Mouse (Mus musculus): ENCODE measurements around the gene BC049715. TPM values are rescaled to one million over a fixed set of nuclear protein-coding genes. Genes with fewer than 3 reads are reported as not detected.

Gene BC049715
- total and polyA plus RNA-seq, 2 experiments: 0.18 to 0.61 TPM

GRCm38 (mm10) chr6:136805409-136805775, 22.0 kb upstream of the BC049715 start:
- H3K4me1 ChIP-seq (ENCODE audit: control insufficient read depth, insufficient read depth, low read length): peaks cover 14% of the 10 kb centered on the region
- H3K27ac ChIP-seq (replicated peaks; ENCODE audit: insufficient read depth, low read depth, low read length): no peak overlapping the region
- TF ChIP-seq POLR2A (IDR thresholded peaks at IDR 0.05; ENCODE audit: extremely low read depth, insufficient read depth, low read length) (no peak), CTCF (IDR thresholded peaks at IDR 0.05; ENCODE audit: low read depth, low read length) (no peak)
- H3K79me2 ChIP-seq (ENCODE audit: control insufficient read depth, insufficient read depth, low read length): no peaks in the 10 kb centered on the region; the same call in 1 of the 2 replicates
- H3K27me3 ChIP-seq (ENCODE audit: control insufficient read depth, insufficient read depth, low read length): no peaks in the 10 kb centered on the region
- H3K36me3 ChIP-seq (ENCODE audit: control insufficient read depth, insufficient read depth, low read length): no peaks in the 10 kb centered on the region
- 75% methylated on average over 1 of the region's 1 CpGs for WGBS
- no peak for DNase-seq (ENCODE audit: extremely low read depth, low read depth, low spot score)
- no peak overlapping the region for H3K4me3 ChIP-seq (ENCODE audit: insufficient read depth, low read depth, low read length)
- H3K9ac ChIP-seq (ENCODE audit: low read depth, low read length): no peak overlapping the region

GRCm38 (mm10) chr6:136806819-136807218, 20.6 kb upstream of the BC049715 start:
- DNase-seq (ENCODE audit: extremely low read depth, low read depth, low spot score): no peak
- Histone ChIP-seq H3K4me3 (ENCODE audit: insufficient read depth, low read depth, low read length) (no peak overlapping the region), H3K27ac (replicated peaks; ENCODE audit: insufficient read depth, low read depth, low read length) (no peak overlapping the region), H3K79me2 (ENCODE audit: control insufficient read depth, insufficient read depth, low read length) (no peaks in the 10 kb centered on the region; the same call in 1 of the 2 replicates), H3K4me1 (ENCODE audit: control insufficient read depth, insufficient read depth, low read length) (peaks cover 14% of the 10 kb centered on the region), H3K9ac (ENCODE audit: low read depth, low read length) (no peak overlapping the region), H3K27me3 (ENCODE audit: control insufficient read depth, insufficient read depth, low read length) (no peaks in the 10 kb centered on the region), H3K36me3 (ENCODE audit: control insufficient read depth, insufficient read depth, low read length) (no peaks in the 10 kb centered on the region)
- TF ChIP-seq POLR2A (IDR thresholded peaks at IDR 0.05; ENCODE audit: extremely low read depth, insufficient read depth, low read length) (no peak), CTCF (IDR thresholded peaks at IDR 0.05; ENCODE audit: low read depth, low read length) (no peak)
- WGBS: 95% methylated on average over 5 of the region's 5 CpGs

- TF ChIP-seq CTCF (IDR thresholded peaks at IDR 0.05; ENCODE audit: low read depth, low read length): no peak
- TF ChIP-seq POLR2A (IDR thresholded peaks at IDR 0.05; ENCODE audit: extremely low read depth, insufficient read depth, low read length): no peak
- no peaks in the 10 kb centered on the region; the same call in 1 of the 2 replicates for H3K79me2 ChIP-seq (ENCODE audit: control insufficient read depth, insufficient read depth, low read length)
- H3K4me1 ChIP-seq (ENCODE audit: control insufficient read depth, insufficient read depth, low read length): peaks cover 14% of the 10 kb centered on the region
Measured at GRCm38 (mm10) chr6:136807395-136808013, 19.9 kb upstream of the BC049715 start.

GRCm38 (mm10) chr6:136808014-136808417, 19.4 kb upstream of the BC049715 start, which contains the start of gene H2afj:
H2afj (plus strand) TSS chr6:136808244.
- no peaks in the 10 kb centered on the region for H3K27me3 ChIP-seq (ENCODE audit: control insufficient read depth, insufficient read depth, low read length)
- peaks cover 14% of the 10 kb centered on the region for H3K4me1 ChIP-seq (ENCODE audit: control insufficient read depth, insufficient read depth, low read length)
- peak within 1 kb of the TSS; percentile 88 for H3K9ac ChIP-seq (ENCODE audit: low read depth, low read length)

More at GRCm38 (mm10) chr6:136807395-136808013, 19.9 kb upstream of the BC049715 start:
- Histone ChIP-seq H3K27me3 (ENCODE audit: control insufficient read depth, insufficient read depth, low read length) (no peaks in the 10 kb centered on the region), H3K36me3 (ENCODE audit: control insufficient read depth, insufficient read depth, low read length) (no peaks in the 10 kb centered on the region), H3K4me3 (ENCODE audit: insufficient read depth, low read depth, low read length) (peak overlapping the region; percentile 34), H3K27ac (replicated peaks; ENCODE audit: insufficient read depth, low read depth, low read length) (peak overlapping the region; percentile 73), H3K9ac (ENCODE audit: low read depth, low read length) (peak overlapping the region; percentile 54)
- no peak for DNase-seq (ENCODE audit: extremely low read depth, low read depth, low spot score)
- 55% methylated on average over 18 of the region's 18 CpGs for WGBS

GRCm38 (mm10) chr6:136808631-136809046, 18.8 kb upstream of the BC049715 start:
- Histone ChIP-seq H3K4me3 (ENCODE audit: insufficient read depth, low read depth, low read length) (peak overlapping the region; percentile 87), H3K79me2 (ENCODE audit: control insufficient read depth, insufficient read depth, low read length) (no peaks in the 10 kb centered on the region; the same call in 1 of the 2 replicates), H3K9ac (ENCODE audit: low read depth, low read length) (peak overlapping the region; percentile 88), H3K27me3 (ENCODE audit: control insufficient read depth, insufficient read depth, low read length) (no peaks in the 10 kb centered on the region), H3K27ac (replicated peaks; ENCODE audit: insufficient read depth, low read depth, low read length) (peak overlapping the region; percentile 69), H3K4me1 (ENCODE audit: control insufficient read depth, insufficient read depth, low read length) (peaks cover 11% of the 10 kb centered on the region), H3K36me3 (ENCODE audit: control insufficient read depth, insufficient read depth, low read length) (peaks cover 2% of the 10 kb centered on the region; the same call in 1 of the 2 replicates)
- peak; percentile 31 for DNase-seq (ENCODE audit: extremely low read depth, low read depth, low spot score)
- TF ChIP-seq CTCF (IDR thresholded peaks at IDR 0.05; ENCODE audit: low read depth, low read length): no peak
- TF ChIP-seq POLR2A (IDR thresholded peaks at IDR 0.05; ENCODE audit: extremely low read depth, insufficient read depth, low read length): 0 out of 2 replicates have a peak, but pooled peaks have one; percentile 12
- WGBS: under 1% methylated on average over 28 of the region's 28 CpGs

More at GRCm38 (mm10) chr6:136808014-136808417, 19.4 kb upstream of the BC049715 start, which contains the start of gene H2afj:
- Histone ChIP-seq H3K4me3 (ENCODE audit: insufficient read depth, low read depth, low read length) (peak within 1 kb of the TSS; percentile 87), H3K79me2 (ENCODE audit: control insufficient read depth, insufficient read depth, low read length) (no peaks in the 10 kb centered on the region; the same call in 1 of the 2 replicates), H3K27ac (replicated peaks; ENCODE audit: insufficient read depth, low read depth, low read length) (peak within 1 kb of the TSS; percentile 73), H3K36me3 (ENCODE audit: control insufficient read depth, insufficient read depth, low read length) (no peaks in the 10 kb centered on the region)
- DNase-seq (ENCODE audit: extremely low read depth, low read depth, low spot score): peak; percentile 91
- WGBS: under 1% methylated on average over 34 of the region's 34 CpGs
- peak; percentile 76; the same call in 1 of the 2 replicates for TF ChIP-seq POLR2A (IDR thresholded peaks at IDR 0.05; ENCODE audit: extremely low read depth, insufficient read depth, low read length)
- no peak for TF ChIP-seq CTCF (IDR thresholded peaks at IDR 0.05; ENCODE audit: low read depth, low read length)
